Mouse (Mus musculus) midbrain, postnatal 0 days (tissue): ENCODE measurements around the gene Oxsr1. TPM values are rescaled to one million over a fixed set of nuclear protein-coding genes. Genes with fewer than 3 reads are reported as not detected.

Experiments
- ATAC-seq: fragments of 200-750 bp; cut with Nextera tagmentation; 2 replicates; pipeline ENCODE4 v1.8.0; 2017; ENCODE audit warnings: moderate number of reproducible peaks, mild to moderate bottlenecking, moderate TSS enrichment, moderate library complexity; ENCODE audit not compliant: low FRiP score
- DNase-seq: peaks from one replicate; pipeline ENCODE4 v3.0.0-alpha.2; 2015; ENCODE audit warnings: low spot score
- H3K27ac ChIP-seq: fragments of 300-500 bp; sonication (generic); 2 replicates; pipeline ENCODE4 v1.5.1; 2014; ENCODE audit warnings: low read depth, mild to moderate bottlenecking, low read length, mixed read lengths
- H3K27me3 ChIP-seq: fragments of 300-500 bp; sonication (generic); 2 replicates; pipeline ENCODE4 v1.6.1; 2014; ENCODE audit warnings: low read length, control low read depth, mixed read lengths; ENCODE audit not compliant: insufficient read depth
- H3K36me3 ChIP-seq: fragments of 300-500 bp; sonication (generic); 2 replicates; pipeline ENCODE4 v1.6.1; 2014; ENCODE audit warnings: low read length, control low read depth, mixed read lengths; ENCODE audit not compliant: insufficient read depth
- H3K4me1 ChIP-seq: fragments of 300-500 bp; sonication (generic); 2 replicates; pipeline ENCODE4 v1.6.1; 2014; ENCODE audit warnings: mild to moderate bottlenecking, control low read depth, antibody characterized with exemption, low read length, mixed read lengths; ENCODE audit not compliant: insufficient read depth
- H3K4me2 ChIP-seq: fragments of 300-500 bp; sonication (generic); 2 replicates; pipeline ENCODE4 v1.6.1; 2014; ENCODE audit warnings: low read depth, mild to moderate bottlenecking, low read length, mixed read lengths; ENCODE audit not compliant: poor library complexity, severe bottlenecking
- H3K4me3 ChIP-seq: fragments of 300-500 bp; sonication (generic); 2 replicates; pipeline ENCODE4 v1.5.1; 2014; ENCODE audit warnings: low read depth, mild to moderate bottlenecking, low read length, moderate library complexity
- H3K9ac ChIP-seq: fragments of 300-500 bp; sonication (generic); replicated peaks from 2 replicates; pipeline ENCODE4 v1.6.1; 2014; ENCODE audit warnings: mild to moderate bottlenecking, low read length, moderate library complexity, mixed read lengths; ENCODE audit not compliant: poor library complexity, severe bottlenecking
- H3K9me3 ChIP-seq: fragments of 300-500 bp; sonication (generic); 2 replicates; pipeline ENCODE4 v1.6.1; 2016; ENCODE audit warnings: low read length, control low read depth
- CTCF ChIP-seq: IDR thresholded peaks from 2 replicates; pipeline ENCODE4 v1.5.1; 2016; ENCODE audit warnings: antibody characterized with exemption, mild to moderate bottlenecking
- WGBS: fragments of 180-500 bp; shearing (Covaris S2); extraction: QIAGEN DNeasy Blood & Tissue Kit; methylation state at CpG from one replicate; pipeline ENCODE4 v1.1.7; 2014; 5-methylcytosine and 5-hydroxymethylcytosine counted together
- polyA plus RNA-seq: library from polyadenylated mRNA; unstranded; fragments of >200 nt; fragmentation: Nextera tagmentation; extraction: Ambion mirVana; gene quantifications from 2 replicates; pipeline ENCODE4 v1.2.1, GENCODE M21; 2015
- total RNA-seq: library from RNA; depleted of rRNA; stranded (reverse); fragments of >200 nt; gene quantifications from 2 replicates; pipeline ENCODE4 v1.2.3, GENCODE M21; 2014

Oxsr1 gene
- total and polyA plus RNA-seq, 2 experiments from 2014 or later, result 10.7 to 38.5 TPM

GRCm38 (mm10) chr9:119263067-119263466, 59.2 kb downstream of the Oxsr1 start:
- Histone ChIP-seq H3K9ac (no peak overlapping the region), H3K9me3 (no peaks in the 10 kb centered on the region), H3K27me3 (no peaks in the 10 kb centered on the region), H3K4me3 (no peak overlapping the region), H3K4me1 (no peaks in the 10 kb centered on the region), H3K36me3 (peaks cover 33% of the 10 kb centered on the region), H3K4me2 (no peak overlapping the region), H3K27ac (no peak overlapping the region)
- 92% methylated on average over 4 of the region's 4 CpGs for WGBS
- DNase-seq, result no peak
- no peak for ATAC-seq
- TF ChIP-seq CTCF, result no peak

GRCm38 (mm10) chr9:119260825-119261224, 61.4 kb downstream of the Oxsr1 start:
- DNase-seq (no peak), ATAC-seq (no peak)
- Histone ChIP-seq H3K4me2 (no peak overlapping the region), H3K4me3 (no peak overlapping the region), H3K27ac (no peak overlapping the region), H3K4me1 (no peaks in the 10 kb centered on the region), H3K9me3 (no peaks in the 10 kb centered on the region), H3K9ac (no peak overlapping the region), H3K36me3 (peaks cover 37% of the 10 kb centered on the region), H3K27me3 (no peaks in the 10 kb centered on the region)
- 94% methylated on average over 2 of the region's 2 CpGs for WGBS
- no peak for TF ChIP-seq CTCF

GRCm38 (mm10) chr9:119258785-119259184, 63.4 kb downstream of the Oxsr1 start:
- WGBS, result 95% methylated on average over 2 of the region's 2 CpGs

GRCm38 (mm10) chr9:119258128-119258527, 64.1 kb downstream of the Oxsr1 start:
- H3K9ac ChIP-seq, result no peak overlapping the region
- H3K36me3 ChIP-seq, result peaks cover 36% of the 10 kb centered on the region
- TF ChIP-seq CTCF, result no peak

More at GRCm38 (mm10) chr9:119258785-119259184, 63.4 kb downstream of the Oxsr1 start:
- no peak for ATAC-seq
- no peak for DNase-seq
- no peak for TF ChIP-seq CTCF
- Histone ChIP-seq H3K9me3 (no peaks in the 10 kb centered on the region), H3K4me1 (no peaks in the 10 kb centered on the region), H3K9ac (no peak overlapping the region), H3K4me2 (no peak overlapping the region), H3K36me3 (peaks cover 38% of the 10 kb centered on the region), H3K27ac (no peak overlapping the region), H3K4me3 (no peak overlapping the region), H3K27me3 (no peaks in the 10 kb centered on the region)

GRCm38 (mm10) chr9:119256161-119256560, 66.1 kb downstream of the Oxsr1 start:
- 95% methylated on average over 12 of the region's 12 CpGs for WGBS
- ATAC-seq (no peak), DNase-seq (no peak)
- Histone ChIP-seq H3K4me2 (no peak overlapping the region), H3K4me1 (no peaks in the 10 kb centered on the region), H3K9me3 (no peaks in the 10 kb centered on the region), H3K4me3 (no peak overlapping the region), H3K27me3 (no peaks in the 10 kb centered on the region), H3K36me3 (peaks cover 30% of the 10 kb centered on the region), H3K27ac (no peak overlapping the region), H3K9ac (no peak overlapping the region)
- TF ChIP-seq CTCF, result no peak

More at GRCm38 (mm10) chr9:119258128-119258527, 64.1 kb downstream of the Oxsr1 start:
- no peaks in the 10 kb centered on the region for H3K27me3 ChIP-seq
- H3K9me3 ChIP-seq, result no peaks in the 10 kb centered on the region
- ATAC-seq, result no peak
- no peak overlapping the region for H3K27ac ChIP-seq
- H3K4me1 ChIP-seq, result no peaks in the 10 kb centered on the region
- H3K4me2 ChIP-seq, result no peak overlapping the region
- DNase-seq, result no peak
- H3K4me3 ChIP-seq, result no peak overlapping the region
- 92% methylated on average over 5 of the region's 5 CpGs for WGBS

GRCm38 (mm10) chr9:119255096-119255495, 67.1 kb downstream of the Oxsr1 start:
- H3K9ac ChIP-seq, result no peak overlapping the region
- ATAC-seq (no peak), DNase-seq (no peak)
- no peaks in the 10 kb centered on the region for H3K4me1 ChIP-seq
- H3K4me2 ChIP-seq, result no peak overlapping the region
- H3K27me3 ChIP-seq, result no peaks in the 10 kb centered on the region
- H3K4me3 ChIP-seq, result no peak overlapping the region
- WGBS, result 97% methylated on average over 1 of the region's 1 CpGs
- H3K9me3 ChIP-seq, result no peaks in the 10 kb centered on the region
- no peak overlapping the region for H3K27ac ChIP-seq
- TF ChIP-seq CTCF, result no peak
- H3K36me3 ChIP-seq, result peaks cover 36% of the 10 kb centered on the region
